Comparison of ENCODE assay signal across 10 mouse cellular contexts in genomic region chr4:99064524-99064923, GRCm38 (mm10). TPM values are rescaled to one million over a fixed set of nuclear protein-coding genes. Genes with fewer than 3 reads are reported as not detected.
DNase-seq lines count a peak whose midpoint lies in the region; TF ChIP-seq lines count a peak whose summit lies in the region.
"Had no signal": no experiment of that assay in that cellular context is flagged by ENCODE, and none has a peak within 500 bp of the region (broad histone marks: within the 10 kb centered on the region; RNA-seq: fewer than 3 reads in every experiment).

No protein-coding gene starts in this region.

- peaks cover 79% of the 10 kb centered on the region for H3K36me3 ChIP-seq in limb, embryonic 10.5 days

- peak overlapping the region; percentile 37 for H3K4me3 ChIP-seq in gastrocnemius, adult 2 months
- H3K4me3 ChIP-seq in limb, embryonic 10.5 days = no peak overlapping the region

- H3K27ac ChIP-seq in gastrocnemius, adult 2 months = no peak overlapping the region
- no peak overlapping the region; the same call in 1 of the 2 replicates for H3K27ac ChIP-seq in limb, embryonic 10.5 days

- H3K9me3 ChIP-seq in limb, embryonic 10.5 days (replicated peaks) = no peaks in the 10 kb centered on the region

- peaks cover 16% of the 10 kb centered on the region for H3K4me1 ChIP-seq in limb, embryonic 10.5 days

- H3K27me3 ChIP-seq in limb, embryonic 10.5 days (ENCODE audit: low read depth, poor library complexity, severe bottlenecking) = no peaks in the 10 kb centered on the region

- no peak for TF ChIP-seq CTCF in gastrocnemius, adult 2 months (IDR thresholded peaks at IDR 0.05)

- 47% methylated on average over 5 of the region's 5 CpGs for WGBS in limb, embryonic 10.5 days

- intact Hi-C loops in gastrocnemius, adult 2 months (cut with DNase I) = loop anchor here (5.0 kb wide), 1 partner anchor 118 kb away; no protein-coding TSS in a partner anchor
- intact Hi-C loops in gastrocnemius, postnatal 36 days (cut with DNase I) = no loop called here
- intact Hi-C loops in left cerebral cortex, postnatal 4 days (cut with DNase I) = loop anchor here (10.0 kb wide), 1 partner anchor 70 kb away; no protein-coding TSS in a partner anchor

- DNase-seq in gastrocnemius, adult 2 months = peak; percentile 24
- DNase-seq in gastrocnemius, postnatal 36 days = no peak
- DNase-seq in urinary bladder, postnatal 14 days (ENCODE audit: low spot score) = peak; percentile 56
- DNase-seq in urinary bladder, postnatal 4 days (ENCODE audit: low spot score in 2 of 2) = no peak
- DNase-seq in limb, embryonic 10.5 days (ENCODE audit: low spot score) = peak; percentile 41
- DNase-seq in urinary bladder, postnatal 36 days (ENCODE audit: low spot score in 2 of 2) = peak; percentile 11 to 36
- no peak for DNase-seq in testis, postnatal 14 days (ENCODE audit: low spot score)
- no peak for DNase-seq in left cerebral cortex, postnatal 4 days
- DNase-seq: cerebellum, adult 9-10 months; heart, postnatal 10 days had no signal

RNA-seq across cellular contexts. Expression of gene Angptl3, which starts 33.8 kb away (rescaled TPM):
- total RNA-seq in gastrocnemius, adult 2 months (2021) = not detected
- not detected for total RNA-seq in gastrocnemius, postnatal 36 days (2021)
- polyA plus RNA-seq in limb, embryonic 10.5 days (2016; fragmentation: Nextera tagmentation; extraction: Ambion mirVana) = 1.4 and 2.4 TPM in 2 replicates
- total RNA-seq in left cerebral cortex, postnatal 4 days (2021) = not detected

RNA-seq across cellular contexts. Expression of gene Dock7, which starts 56.2 kb away (rescaled TPM):
- total RNA-seq in gastrocnemius, adult 2 months (2021) = 1 to 10 TPM; 6.4 to 9.1 TPM
- total RNA-seq in gastrocnemius, postnatal 36 days (2021) = 1 to 10 TPM; 6.4 to 6.8 TPM
- polyA plus RNA-seq in limb, embryonic 10.5 days (2016; fragmentation: Nextera tagmentation; extraction: Ambion mirVana) = 74.8 and 92.5 TPM in 2 replicates
- 100 to 1,000 TPM; 120 to 140 TPM for total RNA-seq in left cerebral cortex, postnatal 4 days (2021)

Comparison
In these comparisons a context has a peak if more than half of its experiments do, and no peak if none do; other contexts are left out.
1. DNase-seq: peak in gastrocnemius, adult 2 months (single experiment), urinary bladder, postnatal 14 days (single experiment), limb, embryonic 10.5 days (single experiment) and urinary bladder, postnatal 36 days (2 of 2); none in gastrocnemius, postnatal 36 days (0 of 2), urinary bladder, postnatal 4 days (0 of 2), testis, postnatal 14 days (single experiment) and left cerebral cortex, postnatal 4 days (single experiment).
2. RNA of gene Dock7, which starts 56.2 kb away (total RNA-seq): 120 to 140 TPM in left cerebral cortex, postnatal 4 days; 6.4 to 9.1 TPM in gastrocnemius, adult 2 months and 6.4 to 6.8 TPM in gastrocnemius, postnatal 36 days; every median in the first group is over 10 times any median in the second.